Mouse (Mus musculus) gastrocnemius, postnatal 36 days (tissue): Measurements from ENCODE around the gene Mylk. TPM values are rescaled to one million over a fixed set of nuclear protein-coding genes. Genes with fewer than 3 reads are reported as not detected.

Experiments
- DNase-seq, 2 experiments: peaks; one replicate each; pipeline ENCODE4 v3.0.0; 2022
- intact Hi-C: fragments of 180-260 bp; cut with DNase I; formaldehyde crosslinking; loops from one replicate; pipeline ENCODE4 v1.15.1; 2025
- total RNA-seq, 2 experiments: library from RNA; stranded (reverse); gene quantifications; 2 replicates each; pipeline ENCODE4 v1.2.3; 2021

Gene Mylk
- total RNA-seq, 2 experiments from 2014 or later: 18.6 to 24.2 TPM

- DNase-seq: peak; percentile 61 to 70
- intact Hi-C loops: loop anchor here (1.0 kb wide), 2 partner anchors 46 to 65 kb away; no protein-coding TSS in a partner anchor
Measured at GRCm38 (mm10) chr16:34967120-34967800, 222.2 kb downstream of the Mylk start.

GRCm38 (mm10) chr16:34968181-34968580 is 223.2 kb downstream of the Mylk start:
- intact Hi-C loops: no loop called here
- DNase-seq: no peak

- intact Hi-C loops: no loop called here
Measured at GRCm38 (mm10) chr16:34972471-34972870, 227.5 kb downstream of the Mylk start.

GRCm38 (mm10) chr16:34975544-34975943 is 230.5 kb downstream of the Mylk start:
- intact Hi-C loops: no loop called here

More at GRCm38 (mm10) chr16:34972471-34972870, 227.5 kb downstream of the Mylk start:
- DNase-seq: no peak

GRCm38 (mm10) chr16:34976630-34977029 is 231.6 kb downstream of the Mylk start:
- no peak for DNase-seq
- intact Hi-C loops: no loop called here

More at GRCm38 (mm10) chr16:34975544-34975943, 230.5 kb downstream of the Mylk start:
- no peak for DNase-seq

GRCm38 (mm10) chr16:34978018-34978417 is 233.0 kb downstream of the Mylk start:
- no peak for DNase-seq
- intact Hi-C loops: no loop called here

- intact Hi-C loops: no loop called here
- DNase-seq: no peak
Measured at GRCm38 (mm10) chr16:34981009-34981408, 236.0 kb downstream of the Mylk start.

- DNase-seq: no peak
- intact Hi-C loops: no loop called here
Measured at GRCm38 (mm10) chr16:34984203-34985030, 239.4 kb downstream of the Mylk start.

- intact Hi-C loops: no loop called here
- no peak for DNase-seq
Measured at GRCm38 (mm10) chr16:34985031-34985346, 240.0 kb downstream of the Mylk start.

GRCm38 (mm10) chr16:34986211-34986825 is 241.3 kb downstream of the Mylk start:
- DNase-seq: no peak
- intact Hi-C loops: no loop called here

- intact Hi-C loops: no loop called here
- DNase-seq: no peak
Measured at GRCm38 (mm10) chr16:34991365-34991764, 246.4 kb downstream of the Mylk start.

GRCm38 (mm10) chr16:34992854-34993253 is 247.8 kb downstream of the Mylk start:
- intact Hi-C loops: no loop called here
- no peak for DNase-seq

GRCm38 (mm10) chr16:34993694-34994330 is 248.8 kb downstream of the Mylk start:
- intact Hi-C loops: no loop called here

GRCm38 (mm10) chr16:34994641-34995141 is 249.7 kb downstream of the Mylk start:
- intact Hi-C loops: no loop called here
- DNase-seq: no peak

More at GRCm38 (mm10) chr16:34993694-34994330, 248.8 kb downstream of the Mylk start:
- DNase-seq: no peak

- intact Hi-C loops: no loop called here
- peak; percentile 51 to 72 for DNase-seq
Measured at GRCm38 (mm10) chr16:34996133-34996532, 251.1 kb downstream of the Mylk start.

GRCm38 (mm10) chr16:34997052-34997451 is 252.0 kb downstream of the Mylk start:
- no peak for DNase-seq
- intact Hi-C loops: no loop called here

- intact Hi-C loops: no loop called here
- DNase-seq: no peak
Measured at GRCm38 (mm10) chr16:34997576-34997975, 252.6 kb downstream of the Mylk start.

- intact Hi-C loops: no loop called here
- no peak for DNase-seq
Measured at GRCm38 (mm10) chr16:34999016-34999415, 254.0 kb downstream of the Mylk start.

- no peak for DNase-seq
- intact Hi-C loops: no loop called here
Measured at GRCm38 (mm10) chr16:34999986-35000385, 255.0 kb downstream of the Mylk start.

- intact Hi-C loops: no loop called here
- no peak for DNase-seq
Measured at GRCm38 (mm10) chr16:35000923-35001560, 256.0 kb downstream of the Mylk start.
